Mouse (Mus musculus): ENCODE results near the gene Xab2.

DNA sequence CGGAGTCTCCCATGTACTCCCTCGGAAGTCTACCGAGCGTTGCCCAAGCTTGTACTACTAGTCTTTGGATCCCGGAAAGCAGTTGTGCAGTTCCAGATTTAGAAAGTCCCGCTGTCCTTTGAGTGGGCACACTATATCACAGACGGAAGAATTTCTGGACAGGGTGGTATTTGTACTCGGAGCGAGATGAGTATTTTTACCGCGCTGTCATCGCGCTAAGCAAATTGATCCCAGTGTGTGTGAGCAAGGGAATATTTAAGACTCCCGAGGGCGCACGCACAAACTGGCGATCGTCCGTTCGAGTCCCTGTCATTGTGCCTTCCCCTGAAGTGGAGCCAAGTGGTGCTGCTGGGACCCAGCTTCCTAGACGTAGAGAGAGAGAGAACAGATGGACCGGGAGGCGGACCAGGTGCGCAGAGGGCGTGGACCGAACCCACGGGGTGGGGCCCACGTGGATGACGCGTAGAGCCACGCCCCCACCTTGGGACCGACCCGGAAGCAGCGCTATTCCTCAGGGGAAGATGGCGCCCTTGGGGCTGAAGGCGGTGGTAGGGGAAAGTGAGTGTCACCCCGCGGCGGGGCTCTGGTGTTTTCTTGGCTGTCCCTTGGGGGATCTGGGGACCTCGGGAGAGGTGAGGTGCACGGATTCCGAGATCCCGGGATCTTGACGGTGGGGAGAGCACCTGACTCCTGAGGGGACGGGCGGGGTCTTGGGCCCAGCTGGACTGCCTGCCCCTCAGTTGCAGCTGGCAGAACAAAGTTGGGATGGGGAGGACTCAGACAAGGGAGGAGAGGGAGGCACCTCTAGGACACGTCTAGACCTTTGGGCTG lies 9.7 kb upstream of the Xab2 start, which contains the start of gene Stxbp2:
- TF ChIP-seq MAX (IDR thresholded peaks at IDR 0.05; ENCODE audit: low read length): peak; percentile 80
- TF ChIP-seq CTCF (conservative IDR thresholded peaks at IDR 0.05 in 1 of 2, IDR thresholded peaks at IDR 0.05 in 1 of 2; ENCODE audit: low read depth in 2 of 2, low read length in 2 of 2): no peak
- TF ChIP-seq SIN3A (IDR thresholded peaks at IDR 0.05; ENCODE audit: low read length): peak; percentile 64
- peak; percentile 88 for TF ChIP-seq POLR2A (IDR thresholded peaks at IDR 0.05; ENCODE audit: low read depth, low read length)
- TF ChIP-seq ZC3H11A (IDR thresholded peaks at IDR 0.05; ENCODE audit: low read depth, low read length): no peak
- no peak for TF ChIP-seq MYC (IDR thresholded peaks at IDR 0.05; ENCODE audit: low read depth, low read length)
- no peak for TF ChIP-seq MAFK (IDR thresholded peaks at IDR 0.05; ENCODE audit: insufficient replicate concordance, low read length)
- TF ChIP-seq RCOR1 (conservative IDR thresholded peaks at IDR 0.05; ENCODE audit: low read depth, low read length): no peak
